Mouse (Mus musculus): Measurements from ENCODE around the gene Rnase10. TPM values are rescaled to one million over a fixed set of nuclear protein-coding genes. Genes with fewer than 3 reads are reported as not detected.
A peak's percentile ranks its signal among the peaks of the same experiment; 100 is the strongest.
"Not testable (repeated sequence)": the region's sequence is repeated elsewhere in the genome, so short reads cannot be mapped to it uniquely, and the experiment has no call there.

Rnase10 gene
- 0.33 and 0.43 TPM in 2 replicates for polyA plus RNA-seq (2015; fragmentation: Nextera tagmentation; extraction: Ambion mirVana)

DNA sequence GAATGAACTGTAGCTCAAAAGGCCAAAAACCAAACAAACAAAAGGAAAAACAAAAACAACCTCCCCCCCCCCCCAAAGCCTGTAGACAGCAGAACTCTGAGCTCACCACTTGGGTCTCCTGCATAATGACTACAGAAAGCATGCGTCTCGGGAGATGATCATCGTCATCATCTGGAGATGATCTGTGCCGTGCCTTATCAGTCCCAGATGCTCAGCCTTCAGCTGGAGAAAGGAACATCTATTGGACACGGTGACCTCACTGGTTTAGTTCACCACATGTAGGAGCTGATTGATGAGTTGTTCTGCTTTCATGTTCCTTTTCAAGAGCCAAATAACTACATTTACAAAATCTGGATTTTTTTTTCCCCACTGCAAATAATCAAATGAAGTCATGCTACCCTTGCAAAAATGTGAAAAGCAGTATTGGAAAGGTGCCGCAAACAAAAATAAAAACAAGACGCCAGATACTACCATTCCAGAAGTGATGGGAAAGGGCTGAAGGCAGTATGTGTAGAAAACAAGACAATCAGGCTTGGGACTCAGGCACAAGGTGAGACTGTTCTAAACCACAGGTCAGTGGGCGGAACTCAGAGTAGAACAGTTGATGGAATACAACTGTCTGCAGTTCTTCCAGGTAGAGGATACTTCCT, at the start of gene Rnase10:
TSS of gene Rnase10 (plus strand) at position 600 of the 650 bp plus-strand sequence.
- no peaks in the 10 kb centered on the region for H3K27me3 ChIP-seq (replicated peaks)
- no peaks in the 10 kb centered on the region for H3K36me3 ChIP-seq
- WGBS: 74% methylated on average over 8 of the region's 8 CpGs
- H3K9ac ChIP-seq: no peak within 1 kb of the TSS
- peak within 1 kb of the TSS; percentile 85 for H3K27ac ChIP-seq
- no peak within 1 kb of the TSS; the same call in 1 of the 2 replicates for H3K4me2 ChIP-seq (replicated peaks)
- H3K4me3 ChIP-seq (replicated peaks): no peak within 1 kb of the TSS
- 0 out of 2 replicates have a peak, but pooled peaks have one; percentile 10 for ATAC-seq
- 0 out of 2 replicates have a peak, but pooled peaks cover 3% of the 10 kb centered on the region for H3K4me1 ChIP-seq (replicated peaks)
- H3K9me3 ChIP-seq: no peaks in the 10 kb centered on the region

DNA sequence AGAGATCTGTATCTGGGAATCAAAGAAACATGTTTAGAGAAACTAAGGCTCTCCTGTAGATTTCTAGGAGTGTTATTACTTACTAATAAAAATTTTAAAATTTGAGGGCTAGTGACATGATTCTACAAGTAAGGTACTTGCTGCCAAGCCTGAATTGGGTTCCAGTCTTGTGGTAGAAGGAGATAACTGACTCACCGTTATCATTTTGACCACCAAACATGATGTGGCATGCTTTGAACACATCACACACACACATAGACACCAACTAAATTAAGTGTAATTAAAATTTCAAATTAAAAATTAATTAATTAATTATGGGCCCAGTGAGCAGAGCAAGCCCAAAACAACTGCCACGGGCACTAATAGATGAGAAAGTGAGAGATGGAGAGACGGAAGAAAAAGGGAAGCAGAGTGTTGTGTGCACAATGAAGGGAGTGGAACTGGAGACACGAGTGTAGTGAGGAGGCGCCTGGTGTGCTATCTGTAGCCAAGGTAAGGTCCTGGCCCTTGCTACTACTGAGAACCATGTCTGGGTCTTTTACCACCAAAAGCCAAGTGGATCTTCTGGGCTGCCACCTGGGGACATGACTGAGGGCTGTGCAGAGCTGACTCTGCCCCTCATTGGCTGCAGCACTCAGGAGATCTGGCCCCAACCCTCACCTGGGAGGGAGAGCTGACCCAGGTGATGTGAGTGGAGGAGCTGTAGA, 49.1 kb upstream of the Rnase10 start:
- WGBS: 89% methylated on average over 5 of the region's 5 CpGs
- ATAC-seq; H3K4me1 ChIP-seq (replicated peaks); H3K4me2 ChIP-seq (replicated peaks); H3K27ac ChIP-seq; H3K36me3 ChIP-seq; H3K27me3 ChIP-seq (replicated peaks); H3K9ac ChIP-seq; H3K9me3 ChIP-seq; H3K4me3 ChIP-seq (replicated peaks): not testable (repeated sequence)

DNA sequence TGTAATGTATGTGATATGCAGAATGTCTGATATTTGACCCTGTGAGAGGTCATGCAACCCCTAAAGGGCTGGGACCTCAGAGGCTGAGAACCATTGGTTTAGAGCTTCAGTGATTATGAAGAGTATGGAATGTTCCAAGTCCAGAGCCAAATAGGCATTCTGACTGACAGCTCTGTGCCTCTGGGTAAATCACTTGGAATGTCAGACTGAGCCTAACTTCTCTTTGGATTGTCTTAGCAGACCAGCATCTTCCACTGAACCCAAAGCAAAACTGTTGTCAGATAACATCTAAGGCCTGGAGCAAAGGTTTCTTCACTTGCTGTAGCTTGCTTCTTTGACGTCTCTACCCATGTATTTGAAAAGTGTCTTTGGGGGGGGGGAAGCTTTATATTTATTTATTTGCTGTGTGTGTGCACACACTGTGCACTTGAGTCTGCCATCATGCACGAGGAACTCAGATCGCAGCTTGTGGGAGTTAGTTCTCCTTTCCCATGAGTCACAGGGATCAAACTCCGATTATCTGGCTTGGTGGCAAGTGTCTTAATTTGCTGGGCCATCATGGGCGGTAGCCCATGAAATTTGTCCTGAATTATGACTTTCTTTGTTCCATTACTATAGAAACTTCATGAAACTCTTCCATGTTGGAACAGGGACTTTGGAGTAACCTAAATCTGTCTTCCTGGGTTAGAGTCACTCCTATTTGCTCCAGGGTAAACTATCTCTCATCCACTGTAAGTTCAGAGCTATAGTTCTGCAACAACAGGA, 39.2 kb upstream of the Rnase10 start:
- no peak overlapping the region for H3K27ac ChIP-seq
- H3K4me1 ChIP-seq (replicated peaks): no peaks in the 10 kb centered on the region
- no peak for ATAC-seq
- no peak overlapping the region for H3K4me3 ChIP-seq (replicated peaks)
- H3K27me3 ChIP-seq (replicated peaks): no peaks in the 10 kb centered on the region
- no peak overlapping the region for H3K9ac ChIP-seq
- no peak overlapping the region for H3K4me2 ChIP-seq (replicated peaks)
- no peaks in the 10 kb centered on the region for H3K36me3 ChIP-seq
- 87% methylated on average over 5 of the region's 5 CpGs for WGBS
- H3K9me3 ChIP-seq: no peaks in the 10 kb centered on the region

DNA sequence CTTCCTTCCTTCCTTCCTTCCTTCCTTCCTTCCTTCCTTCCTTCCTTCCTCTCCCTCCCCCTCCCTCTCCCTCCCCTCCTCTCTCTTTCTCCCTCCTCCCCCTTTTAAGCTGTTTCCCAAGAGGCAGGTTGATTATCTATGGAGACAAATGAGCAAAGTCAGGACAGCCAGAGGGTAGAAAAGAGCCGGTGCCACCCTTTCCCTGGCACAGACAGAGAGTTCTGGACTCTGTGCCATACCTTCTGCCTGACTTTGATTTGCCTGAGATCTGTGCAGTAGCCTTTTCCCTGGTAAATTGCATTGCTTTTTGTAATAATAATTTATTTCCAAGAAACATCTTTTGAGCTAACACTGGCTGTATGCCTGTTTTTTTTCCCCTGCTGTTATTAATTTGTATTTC, 38.5 kb upstream of the Rnase10 start:
- H3K36me3 ChIP-seq: no peaks in the 10 kb centered on the region
- H3K27me3 ChIP-seq (replicated peaks): no peaks in the 10 kb centered on the region
- no peaks in the 10 kb centered on the region for H3K4me1 ChIP-seq (replicated peaks)
- no peak overlapping the region for H3K27ac ChIP-seq
- ATAC-seq: no peak
- H3K9me3 ChIP-seq: no peaks in the 10 kb centered on the region
- no peak overlapping the region for H3K4me3 ChIP-seq (replicated peaks)
- no peak overlapping the region for H3K9ac ChIP-seq
- WGBS: 16% methylated on average over 1 of the region's 1 CpGs
- H3K4me2 ChIP-seq (replicated peaks): no peak overlapping the region

DNA sequence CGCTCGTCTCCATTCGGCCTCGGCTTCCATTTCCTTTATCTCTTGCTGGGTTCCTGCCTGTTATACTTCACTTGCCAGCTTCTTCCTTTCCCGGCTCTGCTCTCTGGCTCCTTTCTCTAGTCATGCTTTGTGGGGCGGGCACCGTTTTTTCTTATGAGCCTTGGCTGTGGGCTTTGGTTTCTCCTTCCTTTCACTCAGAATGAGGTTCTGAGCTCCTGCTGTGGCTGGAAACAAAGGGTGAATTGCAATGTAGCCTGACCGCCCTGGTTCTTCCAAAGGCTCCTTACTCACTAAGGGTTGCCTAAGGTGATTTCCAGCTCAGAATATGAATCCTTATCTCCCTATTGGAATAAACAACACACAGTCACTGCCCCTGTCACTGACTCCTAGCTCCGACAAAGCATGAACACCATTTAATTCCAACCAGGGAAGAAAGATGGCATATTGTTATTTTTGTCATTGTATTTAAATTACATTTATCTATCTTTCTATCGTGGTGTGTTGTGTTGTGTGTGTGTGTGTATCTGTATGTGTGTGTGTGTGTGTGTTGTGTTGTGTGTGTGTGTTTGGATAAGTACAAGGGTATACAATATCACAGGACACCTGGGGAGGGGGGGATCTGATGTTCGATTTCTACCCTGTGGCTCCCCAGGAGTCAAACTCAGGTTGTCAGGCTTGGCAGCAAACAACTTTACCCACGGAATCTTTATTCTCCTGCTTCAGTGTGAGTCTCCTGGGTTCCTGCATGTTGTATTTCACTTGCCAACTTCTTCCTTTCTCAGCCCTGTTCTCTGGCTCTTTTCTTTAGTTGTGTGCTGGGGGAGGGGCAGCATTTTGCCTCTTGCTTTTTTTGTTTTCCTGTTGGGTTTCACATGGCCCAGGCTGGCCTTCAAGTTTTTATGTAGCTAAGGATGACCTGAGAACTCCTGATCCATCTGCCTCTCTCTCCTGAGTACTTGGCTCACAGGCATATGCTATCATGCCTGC, 37.7 kb upstream of the Rnase10 start:
- Histone ChIP-seq H3K27ac (no peak overlapping the region), H3K4me1 (replicated peaks) (no peaks in the 10 kb centered on the region), H3K4me3 (replicated peaks) (no peak overlapping the region), H3K9ac (no peak overlapping the region), H3K27me3 (replicated peaks) (no peaks in the 10 kb centered on the region), H3K36me3 (no peaks in the 10 kb centered on the region), H3K4me2 (replicated peaks) (no peak overlapping the region), H3K9me3 (no peaks in the 10 kb centered on the region)
- ATAC-seq: no peak
- 42% methylated on average over 12 of the region's 12 CpGs for WGBS

DNA sequence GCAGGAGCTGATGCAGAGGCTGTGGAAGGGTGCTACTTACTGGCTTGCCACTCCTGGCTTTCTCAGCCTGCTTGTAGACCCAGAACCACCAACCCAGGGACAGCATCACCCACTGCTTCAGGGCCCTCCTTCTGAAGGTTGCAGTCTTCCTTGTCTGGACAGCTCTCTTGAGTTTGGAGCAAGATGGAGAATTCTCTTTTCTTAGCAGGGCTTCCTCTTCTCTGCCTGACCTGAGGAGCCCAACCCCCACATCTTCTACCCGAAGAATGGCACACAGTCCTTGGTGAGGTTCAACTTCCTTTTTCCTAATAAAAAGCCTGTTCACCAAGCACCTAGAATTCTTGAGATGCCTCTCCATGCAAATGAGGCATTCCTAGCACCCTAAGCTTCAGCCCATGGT, 36.7 kb upstream of the Rnase10 start:
- 48% methylated on average over 1 of the region's 1 CpGs for WGBS
- Histone ChIP-seq H3K4me3 (replicated peaks) (no peak overlapping the region), H3K4me2 (replicated peaks) (no peak overlapping the region), H3K36me3 (no peaks in the 10 kb centered on the region), H3K9me3 (no peaks in the 10 kb centered on the region), H3K4me1 (replicated peaks) (no peaks in the 10 kb centered on the region), H3K27ac (no peak overlapping the region), H3K27me3 (replicated peaks) (no peaks in the 10 kb centered on the region), H3K9ac (no peak overlapping the region)
- ATAC-seq: no peak

DNA sequence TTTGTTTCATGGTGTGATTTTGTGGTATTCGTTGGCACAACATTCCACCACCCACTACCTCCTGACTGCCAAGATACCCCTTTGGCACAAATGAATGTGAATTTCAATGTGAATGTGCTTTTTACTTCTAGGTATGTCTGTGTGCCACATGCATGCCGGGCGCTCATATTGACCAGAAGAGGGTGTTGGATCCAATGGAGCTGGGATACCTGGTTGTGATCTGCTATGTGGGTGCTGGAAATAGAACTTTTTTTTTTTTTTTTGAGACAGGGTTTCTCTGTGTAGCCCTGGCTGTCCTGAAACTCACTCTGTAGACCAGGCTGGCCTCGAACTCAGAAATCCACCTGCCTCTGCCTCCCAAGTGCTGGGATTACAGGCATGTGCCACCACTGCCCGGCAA, 34.5 kb upstream of the Rnase10 start:
- H3K36me3 ChIP-seq; H3K9me3 ChIP-seq; ATAC-seq; H3K27me3 ChIP-seq (replicated peaks); H3K27ac ChIP-seq; H3K9ac ChIP-seq; H3K4me3 ChIP-seq (replicated peaks); H3K4me2 ChIP-seq (replicated peaks); H3K4me1 ChIP-seq (replicated peaks): not testable (repeated sequence)
- WGBS: 87% methylated on average over 5 of the region's 5 CpGs

DNA sequence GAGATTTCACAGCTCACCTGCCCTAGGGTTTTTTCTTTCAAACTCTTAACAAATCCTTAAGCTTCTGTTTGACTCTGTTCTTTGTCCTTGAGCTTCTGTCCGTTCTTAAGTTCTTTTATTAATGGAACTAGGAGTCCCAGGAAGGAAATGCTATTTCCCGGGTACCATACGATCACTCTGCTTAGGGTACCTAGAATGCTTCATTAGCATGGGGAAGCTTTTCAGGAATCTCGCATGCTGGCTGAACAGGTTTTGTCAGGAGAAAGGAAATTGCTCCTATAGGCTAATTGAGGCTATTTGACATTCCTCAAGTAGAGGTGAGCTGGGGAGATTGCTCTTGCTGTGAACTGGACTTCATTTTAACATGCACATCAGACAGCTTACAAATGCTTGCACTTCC, 33.9 kb upstream of the Rnase10 start:
- Histone ChIP-seq H3K4me3 (replicated peaks) (no peak overlapping the region), H3K9me3 (no peaks in the 10 kb centered on the region), H3K27ac (no peak overlapping the region), H3K27me3 (replicated peaks) (no peaks in the 10 kb centered on the region), H3K4me1 (replicated peaks) (no peaks in the 10 kb centered on the region), H3K36me3 (no peaks in the 10 kb centered on the region), H3K4me2 (replicated peaks) (no peak overlapping the region), H3K9ac (no peak overlapping the region)
- WGBS: 27% methylated on average over 4 of the region's 4 CpGs
- no peak for ATAC-seq

DNA sequence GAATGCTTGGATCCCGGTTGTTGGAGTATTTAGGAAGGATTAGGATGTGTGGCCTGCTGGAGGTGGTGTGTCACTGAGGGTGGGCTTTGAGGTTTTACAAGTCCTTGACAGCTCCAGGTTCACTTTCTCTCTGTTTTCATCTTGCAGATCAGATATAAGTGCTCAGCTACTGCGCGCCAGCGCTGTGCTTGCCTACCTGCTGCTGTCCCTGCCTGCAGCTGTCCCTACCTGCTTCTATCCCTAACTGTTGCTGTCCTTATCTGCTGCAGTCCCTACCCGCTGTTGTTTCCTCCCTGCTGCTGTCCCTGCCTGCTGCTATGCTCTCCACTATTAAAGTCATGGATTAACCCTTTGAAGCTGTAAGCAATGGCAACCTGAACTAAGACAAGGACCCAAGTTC, 32.5 kb upstream of the Rnase10 start:
- no peaks in the 10 kb centered on the region for H3K27me3 ChIP-seq (replicated peaks)
- no peak for ATAC-seq
- no peaks in the 10 kb centered on the region for H3K36me3 ChIP-seq
- H3K9me3 ChIP-seq: no peaks in the 10 kb centered on the region
- no peak overlapping the region for H3K27ac ChIP-seq
- H3K4me2 ChIP-seq (replicated peaks): no peak overlapping the region
- H3K9ac ChIP-seq: no peak overlapping the region
- WGBS: 64% methylated on average over 5 of the region's 5 CpGs
- no peak overlapping the region for H3K4me3 ChIP-seq (replicated peaks)
- H3K4me1 ChIP-seq (replicated peaks): no peaks in the 10 kb centered on the region

DNA sequence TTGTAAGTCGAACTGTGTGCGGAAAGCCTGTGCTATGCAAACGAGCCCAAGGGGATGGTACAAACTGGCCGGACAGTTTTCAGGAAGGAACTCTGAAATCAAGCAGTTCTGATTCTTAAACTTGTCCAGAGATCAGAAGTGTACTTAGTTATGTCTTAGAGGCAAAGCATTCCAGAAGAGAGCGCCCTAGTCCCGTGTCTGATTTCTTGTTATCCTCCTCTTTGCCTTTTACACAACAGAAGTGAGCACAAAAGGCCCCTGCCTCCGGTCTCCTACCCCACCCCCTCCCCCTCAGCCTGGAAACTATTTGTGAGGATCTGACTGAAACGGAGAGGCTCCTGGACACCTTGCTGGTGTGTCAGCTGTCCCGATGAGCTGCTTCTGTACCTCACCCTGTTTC, 30.9 kb upstream of the Rnase10 start:
- whole genome bisulfite sequencing: 32% methylated on average over 9 of the region's 9 CpGs
- no peaks in the 10 kb centered on the region for H3K9me3 ChIP-seq
- H3K9ac ChIP-seq: no peak overlapping the region

DNA sequence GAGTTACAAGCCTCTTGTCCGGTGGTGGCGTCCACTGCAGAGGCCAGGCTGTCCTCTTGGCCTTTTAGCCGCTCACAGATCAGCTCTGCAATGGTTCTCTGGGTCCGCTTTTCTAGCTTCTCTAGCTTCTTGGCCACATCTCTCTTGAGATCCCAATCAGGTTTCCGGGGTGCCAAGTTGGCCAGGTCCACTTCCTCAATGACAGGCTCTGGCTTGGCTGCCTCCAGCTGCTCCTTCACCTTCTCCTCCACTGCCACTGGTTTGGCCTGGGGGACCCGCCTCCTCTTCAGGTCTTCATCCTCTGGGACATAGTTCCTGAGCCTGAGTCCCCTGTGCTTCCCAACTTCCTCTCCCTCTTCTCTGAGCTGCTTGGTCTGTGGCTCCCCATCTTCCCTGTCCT, 29.1 kb upstream of the Rnase10 start:
- H3K4me2 ChIP-seq (replicated peaks); ATAC-seq; H3K36me3 ChIP-seq; H3K27me3 ChIP-seq (replicated peaks); H3K9ac ChIP-seq; H3K4me1 ChIP-seq (replicated peaks); H3K27ac ChIP-seq; H3K4me3 ChIP-seq (replicated peaks); H3K9me3 ChIP-seq: not testable (repeated sequence)
- 94% methylated on average over 6 of the region's 6 CpGs for WGBS

More for the DNA sequence above, 30.9 kb upstream of the Rnase10 start:
- no peaks in the 10 kb centered on the region for H3K27me3 ChIP-seq (replicated peaks)
- H3K36me3 ChIP-seq: no peaks in the 10 kb centered on the region
- ATAC-seq: no peak
- no peaks in the 10 kb centered on the region for H3K4me1 ChIP-seq (replicated peaks)
- no peak overlapping the region for H3K4me2 ChIP-seq (replicated peaks)
- no peak overlapping the region for H3K27ac ChIP-seq
- H3K4me3 ChIP-seq (replicated peaks): no peak overlapping the region

DNA sequence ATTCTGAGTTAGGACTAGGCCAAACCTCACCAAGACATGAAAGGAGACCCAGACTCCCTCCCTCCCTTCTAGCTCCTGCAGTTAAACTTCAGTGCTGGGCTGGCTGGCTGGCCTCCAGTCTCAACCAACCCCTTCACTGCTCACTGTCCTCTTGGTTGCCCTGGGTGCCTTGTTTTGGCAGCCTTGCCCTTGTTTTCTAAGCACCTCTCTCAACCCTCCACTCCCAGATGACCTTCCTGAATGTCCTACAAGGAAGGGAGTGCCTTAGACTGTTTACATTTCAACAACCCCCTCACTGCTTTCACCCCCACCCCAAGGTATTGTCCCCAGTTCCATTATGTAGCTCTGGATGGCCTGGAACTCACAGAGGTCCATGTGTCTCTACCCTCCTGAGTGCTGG, 27.9 kb upstream of the Rnase10 start:
- Histone ChIP-seq H3K4me1 (replicated peaks) (no peaks in the 10 kb centered on the region), H3K27ac (no peak overlapping the region), H3K27me3 (replicated peaks) (no peaks in the 10 kb centered on the region), H3K9me3 (no peaks in the 10 kb centered on the region), H3K36me3 (no peaks in the 10 kb centered on the region), H3K9ac (no peak overlapping the region), H3K4me3 (replicated peaks) (no peak overlapping the region), H3K4me2 (replicated peaks) (no peak overlapping the region)
- ATAC-seq: no peak

Data from intestine, embryonic 15.5 days (tissue).